Mouse (Mus musculus): ENCODE measurements around the gene Cmc2.

DNA sequence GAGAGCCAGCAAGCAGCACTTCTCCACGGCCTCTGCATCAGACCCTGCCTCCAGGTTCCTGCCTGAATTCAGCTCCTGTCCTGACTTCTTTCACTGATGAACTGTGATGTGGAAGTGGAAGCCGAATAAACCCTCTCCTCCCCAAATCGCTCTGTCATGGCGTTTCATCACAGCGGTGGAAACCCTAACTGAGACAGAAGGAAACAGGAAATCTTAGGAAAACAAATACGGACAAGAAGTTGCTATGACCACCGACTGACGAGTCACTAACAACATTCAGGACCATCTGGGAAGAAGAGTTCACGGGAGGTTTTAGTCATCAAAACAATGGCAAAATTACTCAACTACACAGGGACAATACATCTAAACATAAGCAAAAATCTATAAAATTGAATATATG lies 28.6 kb downstream of the Cmc2 start:
- TF ChIP-seq CTCF (conservative IDR thresholded peaks at IDR 0.05; ENCODE audit: low read length) (no peak), NANOG (IDR thresholded peaks at IDR 0.05; ENCODE audit: borderline replicate concordance, low read length) (no peak), POU5F1 (IDR thresholded peaks at IDR 0.05; ENCODE audit: borderline replicate concordance, low read length) (no peak)
